Mouse (Mus musculus) cortical plate, adult 2 months (tissue): Measurements from ENCODE around the gene Clta.

Source experiments
- CTCF ChIP-seq: fragments of 200-500 bp; IDR thresholded peaks from 2 replicates; pipeline ENCODE4 v1.5.1; 2011; ENCODE audit warnings: mild to moderate bottlenecking, control low read depth, low read length; ENCODE audit not compliant: insufficient read depth; ENCODE audit errors: extremely low read depth
- POLR2A ChIP-seq: fragments of 200-500 bp; IDR thresholded peaks from 2 replicates; pipeline ENCODE4 v1.6.1; 2011; ENCODE audit warnings: mild to moderate bottlenecking, low read length, control low read depth; ENCODE audit not compliant: insufficient read depth; ENCODE audit errors: extremely low read depth

DNA sequence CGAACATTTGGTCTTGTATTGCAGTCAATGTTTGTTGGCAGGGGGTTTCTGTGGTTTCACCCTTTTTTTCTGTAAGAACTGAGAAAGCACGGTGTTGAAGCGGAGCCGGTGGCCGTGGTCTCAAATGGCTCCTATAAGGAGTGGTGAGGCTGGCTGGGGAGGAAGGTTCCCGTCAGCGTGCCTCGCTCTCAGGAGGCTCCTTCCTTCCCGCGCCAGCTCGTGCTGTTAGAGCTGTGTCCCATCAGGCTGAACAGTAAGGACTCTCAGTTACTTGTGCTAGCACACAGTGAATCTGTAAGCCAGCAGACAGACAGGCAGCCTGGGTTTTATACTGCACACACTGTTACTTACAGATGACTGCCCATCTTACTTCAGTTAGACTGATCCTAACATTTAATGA, 18.5 kb downstream of the Clta start:
- TF ChIP-seq CTCF (no peak), POLR2A (no peak)
